Mouse (Mus musculus) myocyte (in vitro differentiated cells): Measurements from ENCODE around the gene Ninj2.

Source experiments
- MAX ChIP-seq: IDR thresholded peaks from one replicate; pipeline ENCODE4 v1.6.1; 2011; ENCODE audit warnings: low read depth, mild to moderate bottlenecking, control low read depth
- SRF ChIP-seq: IDR thresholded peaks from one replicate; pipeline ENCODE4 v1.6.1; 2011; ENCODE audit warnings: low read depth; ENCODE audit not compliant: control insufficient read depth, insufficient read length
- TCF12 ChIP-seq: IDR thresholded peaks from one replicate; pipeline ENCODE4 v1.6.1; 2011; ENCODE audit warnings: mild to moderate bottlenecking, control low read depth; ENCODE audit not compliant: poor library complexity, insufficient read depth, severe bottlenecking

DNA sequence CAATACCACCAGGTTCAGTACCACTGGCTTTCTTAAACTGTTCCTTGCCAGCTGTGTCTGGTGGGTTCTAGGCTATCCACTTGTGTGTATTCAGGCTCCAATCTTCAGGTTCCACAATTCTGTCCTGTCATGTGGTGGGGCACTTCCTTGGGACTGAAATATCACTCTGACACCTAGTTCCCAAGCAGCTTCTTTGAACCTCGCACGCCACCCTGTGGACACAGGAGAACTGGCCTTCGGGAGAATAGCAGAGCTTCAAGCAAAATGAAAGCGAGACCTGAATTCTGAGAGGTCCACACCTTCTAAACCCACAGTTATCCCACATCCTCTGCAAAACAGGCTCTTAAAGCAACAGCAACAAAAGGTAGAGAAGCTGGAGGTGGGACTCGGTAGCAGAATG lies 100.0 kb downstream of the Ninj2 start:
- TF ChIP-seq TCF12 (no peak), SRF (no peak), MAX (no peak)
